Mouse (Mus musculus) heart, embryonic 16.5 days (tissue): ENCODE results near the gene Gcdh. TPM values are rescaled to one million over a fixed set of nuclear protein-coding genes. Genes with fewer than 3 reads are reported as not detected.
A peak's percentile ranks its signal among the peaks of the same experiment; 100 is the strongest.

ENCODE experiments used
- ATAC-seq: fragments of 200-750 bp; cut with Nextera tagmentation; replicated peaks from 2 replicates; pipeline ENCODE4 v1.8.0; 2017; ENCODE audit warnings: moderate number of reproducible peaks; ENCODE audit not compliant: insufficient read depth, low FRiP score; ENCODE audit errors: extremely low read depth
- H3K27ac ChIP-seq: fragments of 300-500 bp; sonication (generic); 2 replicates; pipeline ENCODE4 v1.5.1; 2014; ENCODE audit warnings: mild to moderate bottlenecking, low read length, control low read depth, moderate library complexity
- H3K27me3 ChIP-seq: fragments of 300-500 bp; sonication (generic); 2 replicates; pipeline ENCODE4 v1.6.1; 2014; ENCODE audit warnings: low read length, mixed read lengths; ENCODE audit not compliant: control insufficient read depth, insufficient read depth
- H3K36me3 ChIP-seq: fragments of 300-500 bp; sonication (generic); 2 replicates; pipeline ENCODE4 v1.6.1; 2014; ENCODE audit not compliant: control insufficient read depth, insufficient read depth
- H3K4me1 ChIP-seq: fragments of 300-500 bp; sonication (generic); 2 replicates; pipeline ENCODE4 v1.6.1; 2014; ENCODE audit warnings: low read length, mixed read lengths; ENCODE audit not compliant: control insufficient read depth, insufficient read depth
- H3K4me2 ChIP-seq: fragments of 300-500 bp; sonication (generic); 2 replicates; pipeline ENCODE4 v1.6.1; 2014; ENCODE audit warnings: low read depth, mild to moderate bottlenecking, control low read depth, low read length
- H3K4me3 ChIP-seq: fragments of 300-500 bp; sonication (generic); 2 replicates; pipeline ENCODE4 v1.5.1; 2014; ENCODE audit warnings: mild to moderate bottlenecking, control low read depth, low read length
- H3K9ac ChIP-seq: fragments of 300-500 bp; sonication (generic); 2 replicates; pipeline ENCODE4 v1.6.1; 2014; ENCODE audit warnings: low read length, control low read depth
- H3K9me3 ChIP-seq: fragments of 300-500 bp; sonication (generic); replicated peaks from 2 replicates; pipeline ENCODE4 v1.6.1; 2016; ENCODE audit warnings: low read length; ENCODE audit not compliant: control insufficient read depth
- WGBS: fragments of 180-500 bp; shearing (Covaris S2); extraction: QIAGEN DNeasy Blood & Tissue Kit; methylation state at CpG from one replicate; pipeline ENCODE4 v1.1.7; 2014; 5-methylcytosine and 5-hydroxymethylcytosine counted together
- polyA plus RNA-seq: library from polyadenylated mRNA; unstranded; fragments of >200 nt; fragmentation: Nextera tagmentation; extraction: Ambion mirVana; gene quantifications from 2 replicates; pipeline ENCODE4 v1.2.1, GENCODE M21; 2015

Gcdh gene
- 43.1 and 46.0 TPM in 2 replicates for polyA plus RNA-seq

DNA sequence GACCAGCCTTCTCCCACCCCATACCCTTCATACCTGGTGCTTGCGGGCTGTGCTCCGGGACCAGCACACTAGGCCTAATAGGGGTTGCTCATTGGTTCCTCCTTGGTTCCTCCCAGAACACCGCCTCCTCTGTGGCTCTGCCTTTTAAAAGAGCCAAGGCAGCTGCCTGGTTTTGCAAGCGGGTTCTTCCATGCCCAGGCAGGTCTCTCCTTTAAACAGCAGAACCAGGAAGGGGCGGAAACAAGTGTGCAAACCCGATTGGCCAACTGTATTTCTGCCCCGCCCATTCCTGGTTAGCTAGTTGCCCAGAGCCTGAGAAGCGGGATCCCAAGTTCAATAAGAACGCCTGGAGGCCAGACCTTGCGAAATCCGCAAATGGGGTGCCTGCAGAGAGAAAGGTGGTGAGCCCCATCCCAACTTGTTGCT, at the start of gene Gcdh:
TSS of gene Gcdh (minus strand) at position 213 of the 426 bp plus-strand sequence.
- ATAC-seq = peak; percentile 98
- Histone ChIP-seq H3K27ac (peak within 1 kb of the TSS; percentile 29; the same call in 1 of the 2 replicates), H3K4me1 (peaks cover 10% of the 10 kb centered on the region; the same call in 1 of the 2 replicates), H3K4me2 (peak within 1 kb of the TSS; percentile 87), H3K9me3 (no peaks in the 10 kb centered on the region), H3K9ac (peak within 1 kb of the TSS; percentile 85), H3K4me3 (peak within 1 kb of the TSS; percentile 87), H3K27me3 (no peaks in the 10 kb centered on the region), H3K36me3 (peaks cover 6% of the 10 kb centered on the region; the same call in 1 of the 2 replicates)
- WGBS = under 1% methylated on average over 11 of the region's 11 CpGs

DNA sequence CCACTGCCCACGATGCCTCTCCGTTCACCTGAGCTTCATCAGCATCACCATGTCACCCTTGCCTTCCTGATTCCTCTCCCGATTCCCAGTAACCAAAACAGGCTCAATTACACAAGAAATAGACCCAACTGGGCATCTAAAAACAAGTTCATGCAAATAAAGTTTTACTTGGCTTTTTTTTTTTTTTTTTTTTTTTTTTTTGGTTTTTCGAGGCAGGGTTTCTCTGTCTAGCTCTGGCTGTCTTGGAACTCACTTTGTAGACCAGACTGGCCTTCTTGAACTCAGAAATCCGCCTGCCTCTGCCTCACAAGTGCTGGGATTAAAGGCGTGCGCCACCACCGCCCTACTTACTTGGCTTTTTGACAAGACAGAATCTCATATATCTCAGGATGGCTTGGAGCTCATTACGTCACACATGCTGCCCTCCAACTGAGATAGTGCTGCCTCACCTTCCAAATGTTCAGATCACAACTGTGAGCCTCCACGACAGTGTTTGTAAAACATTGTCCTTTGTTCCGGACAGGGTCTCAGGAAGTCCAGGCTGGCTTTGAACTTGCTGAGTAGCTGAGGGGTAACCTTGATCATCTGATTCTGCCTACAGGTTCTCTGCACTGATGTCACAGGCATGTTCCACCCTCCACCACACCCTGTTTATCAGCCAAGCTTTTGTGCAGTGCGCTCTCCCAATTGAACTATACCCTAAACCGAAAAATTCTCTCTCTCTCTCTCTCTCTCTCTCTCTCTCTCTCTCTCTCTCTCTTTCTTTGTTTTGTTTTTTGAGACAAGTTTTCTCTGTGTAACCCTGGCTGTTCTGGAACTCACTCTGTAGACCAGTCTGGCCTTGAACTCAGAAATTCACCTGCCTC, 44.1 kb upstream of the Gcdh start:
- no peak overlapping the region for H3K27ac ChIP-seq
- peaks cover 4% of the 10 kb centered on the region; the same call in 1 of the 2 replicates for H3K4me1 ChIP-seq
- H3K36me3 ChIP-seq = no peaks in the 10 kb centered on the region
- H3K4me2 ChIP-seq = peak overlapping the region; percentile 70; the same call in 1 of the 2 replicates
- 62% methylated on average over 13 of the region's 13 CpGs for WGBS
- peak overlapping the region; percentile 48; the same call in 1 of the 2 replicates for H3K4me3 ChIP-seq
- ATAC-seq = no peak
- no peaks in the 10 kb centered on the region for H3K9me3 ChIP-seq
- peaks cover 57% of the 10 kb centered on the region for H3K27me3 ChIP-seq
- no peak overlapping the region for H3K9ac ChIP-seq

GRCm38 (mm10) chr8:84936962-84937546, 43.3 kb upstream of the Gcdh start, which contains the start of gene Mast1:
Gene Mast1, minus strand, starts transcription at chr8:84937359.
- H3K4me3 ChIP-seq = peak within 1 kb of the TSS; percentile 48
- ATAC-seq = no peak
- H3K27ac ChIP-seq = no peak within 1 kb of the TSS
- H3K36me3 ChIP-seq = no peaks in the 10 kb centered on the region
- under 1% methylated on average over 43 of the region's 50 CpGs for WGBS
- peak within 1 kb of the TSS; percentile 70 for H3K4me2 ChIP-seq
- peaks cover 4% of the 10 kb centered on the region; the same call in 1 of the 2 replicates for H3K4me1 ChIP-seq
- no peaks in the 10 kb centered on the region for H3K9me3 ChIP-seq
- H3K9ac ChIP-seq = peak within 1 kb of the TSS; percentile 37; the same call in 1 of the 2 replicates
- peaks cover 60% of the 10 kb centered on the region for H3K27me3 ChIP-seq

GRCm38 (mm10) chr8:84936041-84936961, 42.6 kb upstream of the Gcdh start:
- H3K9ac ChIP-seq = peak overlapping the region; percentile 37; the same call in 1 of the 2 replicates
- no peaks in the 10 kb centered on the region for H3K9me3 ChIP-seq
- H3K27me3 ChIP-seq = peaks cover 62% of the 10 kb centered on the region
- ATAC-seq = no peak
- peak overlapping the region; percentile 70 for H3K4me2 ChIP-seq
- H3K4me3 ChIP-seq = peak overlapping the region; percentile 48
- H3K36me3 ChIP-seq = no peaks in the 10 kb centered on the region
- WGBS = 24% methylated on average over 23 of the region's 23 CpGs
- H3K4me1 ChIP-seq = peaks cover 4% of the 10 kb centered on the region; the same call in 1 of the 2 replicates
- no peak overlapping the region for H3K27ac ChIP-seq

DNA sequence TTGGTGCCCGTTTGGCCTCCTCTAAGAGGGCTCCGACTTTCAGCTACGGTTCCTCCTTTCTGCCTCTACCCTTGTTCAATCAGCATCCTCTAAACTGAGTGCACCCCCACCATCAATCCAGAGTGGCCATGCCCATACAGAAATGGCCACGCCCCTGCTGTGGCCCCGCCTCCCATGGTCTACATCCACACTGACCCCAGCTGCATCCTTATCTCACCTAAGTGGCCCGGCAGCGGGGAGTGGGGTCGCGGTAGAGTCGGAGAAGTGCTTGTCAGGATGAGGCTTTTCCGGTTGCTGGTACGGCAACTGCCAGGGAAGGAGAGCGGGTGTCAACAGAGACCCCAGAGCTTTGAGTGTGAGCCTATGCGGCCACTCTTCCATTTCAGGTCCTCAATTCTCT, 41.8 kb upstream of the Gcdh start:
- 5% methylated on average over 14 of the region's 14 CpGs for WGBS
- Histone ChIP-seq H3K9ac (no peak overlapping the region), H3K4me3 (no peak overlapping the region), H3K27ac (no peak overlapping the region), H3K27me3 (peaks cover 64% of the 10 kb centered on the region), H3K36me3 (no peaks in the 10 kb centered on the region), H3K4me2 (no peak overlapping the region), H3K4me1 (peaks cover 4% of the 10 kb centered on the region; the same call in 1 of the 2 replicates), H3K9me3 (no peaks in the 10 kb centered on the region)
- ATAC-seq = no peak; the same call in 1 of the 2 replicates

DNA sequence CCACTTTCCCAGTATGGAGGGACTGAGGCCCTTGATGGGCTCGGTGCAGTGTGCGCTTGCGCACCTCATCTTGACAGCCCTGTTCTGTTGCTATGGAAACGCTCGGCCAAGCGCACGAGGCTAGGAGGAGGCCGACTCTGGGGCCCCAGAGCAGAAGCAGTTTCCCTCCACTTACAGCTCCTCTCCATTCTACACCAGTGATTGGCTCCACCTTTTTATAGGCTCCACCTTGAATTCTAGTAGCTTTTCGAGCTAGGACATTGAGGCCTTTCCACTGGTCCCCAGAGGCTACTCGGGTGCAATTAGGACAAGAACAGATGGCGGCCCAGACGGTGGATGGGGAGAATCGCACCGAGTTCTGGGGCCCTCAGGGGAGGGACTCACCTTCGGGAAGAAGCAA, 41.1 kb upstream of the Gcdh start:
- Histone ChIP-seq H3K9me3 (no peaks in the 10 kb centered on the region), H3K4me3 (no peak overlapping the region), H3K36me3 (no peaks in the 10 kb centered on the region), H3K9ac (no peak overlapping the region), H3K27ac (no peak overlapping the region), H3K4me2 (no peak overlapping the region), H3K4me1 (peaks cover 4% of the 10 kb centered on the region; the same call in 1 of the 2 replicates), H3K27me3 (peaks cover 71% of the 10 kb centered on the region)
- ATAC-seq = no peak
- 4% methylated on average over 15 of the region's 15 CpGs for WGBS

GRCm38 (mm10) chr8:84933767-84934559, 40.2 kb upstream of the Gcdh start:
- H3K27ac ChIP-seq = no peak overlapping the region
- peaks cover 79% of the 10 kb centered on the region for H3K27me3 ChIP-seq
- H3K4me2 ChIP-seq = no peak overlapping the region
- 75% methylated on average over 16 of the region's 16 CpGs for WGBS
- H3K36me3 ChIP-seq = no peaks in the 10 kb centered on the region
- no peak overlapping the region for H3K4me3 ChIP-seq
- H3K9ac ChIP-seq = no peak overlapping the region
- no peaks in the 10 kb centered on the region for H3K9me3 ChIP-seq
- no peak for ATAC-seq
- peaks cover 5% of the 10 kb centered on the region for H3K4me1 ChIP-seq

- H3K4me3 ChIP-seq = no peak overlapping the region
- 77% methylated on average over 13 of the region's 13 CpGs for WGBS
Observed at GRCm38 (mm10) chr8:84930582-84930981, 36.9 kb upstream of the Gcdh start.

More at GRCm38 (mm10) chr8:84930582-84930981, 36.9 kb upstream of the Gcdh start:
- no peak for ATAC-seq
- H3K4me2 ChIP-seq = no peak overlapping the region
- no peak overlapping the region for H3K27ac ChIP-seq
- H3K27me3 ChIP-seq = peaks cover 60% of the 10 kb centered on the region
- no peaks in the 10 kb centered on the region for H3K9me3 ChIP-seq
- no peak overlapping the region for H3K9ac ChIP-seq
- no peaks in the 10 kb centered on the region for H3K36me3 ChIP-seq
- peaks cover 7% of the 10 kb centered on the region for H3K4me1 ChIP-seq
